Mouse (Mus musculus): ENCODE measurements around the gene St7. TPM values are rescaled to one million over a fixed set of nuclear protein-coding genes. Genes with fewer than 3 reads are reported as not detected.

Gene St7
- total and polyA plus RNA-seq, 2 experiments from 2014 or later, result 35.8 to 71.7 TPM

DNA sequence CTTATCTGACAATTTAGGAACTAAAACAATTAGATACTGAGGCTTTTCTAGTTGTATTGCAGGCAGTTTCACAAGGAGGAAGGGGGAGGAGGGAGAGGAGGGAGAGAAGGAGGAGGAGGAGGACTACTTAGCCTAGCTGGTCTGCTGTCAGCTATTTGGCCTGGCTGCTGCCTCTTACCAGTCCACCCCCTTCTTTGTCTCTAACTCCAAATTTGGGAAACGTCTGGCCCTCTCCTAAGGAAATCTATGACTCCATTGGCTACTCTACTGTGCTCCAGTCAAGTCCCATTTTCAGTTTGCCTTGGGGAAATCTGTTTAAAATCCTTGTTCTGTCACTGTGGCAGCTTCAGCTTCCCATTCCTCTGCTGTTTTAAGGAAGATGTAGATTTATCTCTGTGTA is 175.1 kb downstream of the St7 start:
- Histone ChIP-seq H3K27me3 (ENCODE audit: insufficient read depth, low read length) (no peaks in the 10 kb centered on the region), H3K36me3 (ENCODE audit: insufficient read depth, low read length) (no peaks in the 10 kb centered on the region; the same call in 1 of the 2 replicates), H3K4me3 (ENCODE audit: low read length) (no peak overlapping the region), H3K9me3 (ENCODE audit: low read length) (no peaks in the 10 kb centered on the region), H3K4me1 (ENCODE audit: insufficient read depth, low read length) (no peaks in the 10 kb centered on the region), H3K4me2 (ENCODE audit: low read depth, low read length) (no peak overlapping the region), H3K27ac (no peak overlapping the region), H3K9ac (replicated peaks; ENCODE audit: low read length) (no peak overlapping the region)
- no peak for DNase-seq (ENCODE audit: low spot score)
- WGBS, result 70% methylated on average over 1 of the region's 1 CpGs
- ATAC-seq, result no peak
- TF ChIP-seq CTCF (IDR thresholded peaks at IDR 0.05; ENCODE audit: low read depth), result no peak

DNA sequence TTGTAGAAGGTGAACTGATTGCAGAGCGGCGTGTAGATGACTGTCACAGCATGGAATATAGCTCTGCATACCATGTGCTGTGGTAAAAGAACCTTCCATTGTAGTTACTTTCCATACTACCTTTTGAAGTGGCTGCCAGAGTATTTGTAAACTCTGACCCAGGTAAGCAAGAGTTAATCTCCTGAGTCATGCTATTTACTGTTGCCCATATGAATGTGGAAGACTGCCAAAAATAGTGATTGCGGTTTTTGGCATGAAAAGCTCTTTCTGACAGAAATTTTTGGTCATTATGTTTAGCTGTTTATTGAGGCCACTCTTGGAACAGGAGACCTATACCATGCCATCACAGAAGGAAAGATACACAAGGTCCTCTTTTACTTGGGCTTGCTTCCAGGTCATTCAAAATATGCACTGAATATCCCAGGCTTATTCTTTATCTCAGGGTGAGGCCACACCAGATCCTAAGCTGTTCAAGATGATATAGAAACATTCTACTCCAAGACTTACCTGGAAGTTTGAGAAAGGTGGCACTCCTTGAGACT is 179.2 kb downstream of the St7 start:
- Histone ChIP-seq H3K4me1 (ENCODE audit: insufficient read depth, low read length) (no peaks in the 10 kb centered on the region), H3K27ac (no peak overlapping the region), H3K9ac (replicated peaks; ENCODE audit: low read length) (no peak overlapping the region), H3K36me3 (ENCODE audit: insufficient read depth, low read length) (no peaks in the 10 kb centered on the region), H3K4me3 (ENCODE audit: low read length) (no peak overlapping the region), H3K4me2 (ENCODE audit: low read depth, low read length) (no peak overlapping the region), H3K9me3 (ENCODE audit: low read length) (no peaks in the 10 kb centered on the region), H3K27me3 (ENCODE audit: insufficient read depth, low read length) (no peaks in the 10 kb centered on the region)
- 61% methylated on average over 3 of the region's 3 CpGs for WGBS
- no peak for TF ChIP-seq CTCF (IDR thresholded peaks at IDR 0.05; ENCODE audit: low read depth)
- DNase-seq (ENCODE audit: low spot score) (no peak), ATAC-seq (no peak)

DNA sequence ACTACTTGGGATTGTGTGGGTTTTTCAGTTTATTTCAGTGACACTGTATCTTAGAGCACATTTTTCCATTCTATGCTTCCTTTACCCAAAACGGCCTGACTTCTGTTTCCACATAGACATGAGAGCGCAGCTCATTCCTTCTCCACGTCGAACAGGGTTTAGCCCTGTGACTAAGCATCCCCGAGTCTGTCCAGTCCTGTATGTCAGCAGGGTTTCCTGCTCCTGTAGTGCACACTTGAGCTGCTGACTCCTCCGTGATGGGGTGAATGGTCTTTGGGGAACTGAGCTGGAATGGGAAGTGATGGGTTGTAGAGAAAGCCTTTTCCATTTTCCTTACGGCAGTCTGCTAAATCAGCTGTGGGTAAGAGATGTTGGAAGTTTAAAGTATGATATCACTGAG is 182.9 kb downstream of the St7 start:
- Histone ChIP-seq H3K4me2 (ENCODE audit: low read depth, low read length) (no peak overlapping the region), H3K4me1 (ENCODE audit: insufficient read depth, low read length) (no peaks in the 10 kb centered on the region), H3K27ac (0 out of 2 replicates have a peak overlapping the region, but pooled peaks have one; percentile 48), H3K36me3 (ENCODE audit: insufficient read depth, low read length) (no peaks in the 10 kb centered on the region), H3K4me3 (ENCODE audit: low read length) (no peak overlapping the region), H3K27me3 (ENCODE audit: insufficient read depth, low read length) (no peaks in the 10 kb centered on the region), H3K9ac (replicated peaks; ENCODE audit: low read length) (no peak overlapping the region), H3K9me3 (ENCODE audit: low read length) (no peaks in the 10 kb centered on the region)
- DNase-seq (ENCODE audit: low spot score) (no peak), ATAC-seq (peak; percentile 50; the same call in 1 of the 2 replicates)
- no peak for TF ChIP-seq CTCF (IDR thresholded peaks at IDR 0.05; ENCODE audit: low read depth)
- WGBS, result 53% methylated on average over 7 of the region's 7 CpGs

DNA sequence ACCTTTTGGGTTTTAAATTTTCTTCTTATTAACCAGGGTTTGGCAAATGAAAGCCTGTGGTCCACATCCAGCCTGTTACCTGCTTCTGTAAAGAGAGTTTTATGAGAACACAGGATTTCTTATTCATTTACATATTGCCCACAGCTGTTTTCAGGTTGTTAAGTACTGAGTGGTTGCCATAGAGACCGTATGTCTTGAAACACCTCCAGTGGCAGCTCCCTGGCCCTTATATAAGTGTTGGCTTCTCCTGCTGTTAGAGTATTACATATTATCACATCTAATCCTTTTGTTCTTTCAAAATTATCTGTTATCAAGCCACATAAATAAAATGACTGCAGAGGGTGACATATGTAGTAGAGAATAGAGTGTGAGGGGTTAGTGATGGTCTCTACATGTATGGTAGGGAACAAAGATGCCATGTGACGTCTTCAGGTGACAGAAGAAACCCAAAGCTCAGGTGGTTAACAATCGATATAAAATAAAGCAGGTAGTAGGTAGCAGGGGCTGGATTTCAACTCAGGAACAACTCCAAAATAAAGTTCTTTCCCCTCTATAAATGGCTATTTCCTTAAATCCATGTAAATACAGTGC is 183.4 kb downstream of the St7 start:
- H3K36me3 ChIP-seq (ENCODE audit: insufficient read depth, low read length), result no peaks in the 10 kb centered on the region
- H3K27me3 ChIP-seq (ENCODE audit: insufficient read depth, low read length), result no peaks in the 10 kb centered on the region
- H3K4me1 ChIP-seq (ENCODE audit: insufficient read depth, low read length), result no peaks in the 10 kb centered on the region
- H3K9ac ChIP-seq (replicated peaks; ENCODE audit: low read length), result no peak overlapping the region
- no peak for TF ChIP-seq CTCF (IDR thresholded peaks at IDR 0.05; ENCODE audit: low read depth)
- H3K9me3 ChIP-seq (ENCODE audit: low read length), result no peaks in the 10 kb centered on the region
- 0 out of 2 replicates have a peak overlapping the region, but pooled peaks have one; percentile 48 for H3K27ac ChIP-seq
- H3K4me2 ChIP-seq (ENCODE audit: low read depth, low read length), result no peak overlapping the region
- 76% methylated on average over 3 of the region's 3 CpGs for whole genome bisulfite sequencing
- no peak overlapping the region for H3K4me3 ChIP-seq (ENCODE audit: low read length)
- ATAC-seq (peak; percentile 70; the same call in 1 of the 2 replicates), DNase-seq (ENCODE audit: low spot score) (peak; percentile 20)

DNA sequence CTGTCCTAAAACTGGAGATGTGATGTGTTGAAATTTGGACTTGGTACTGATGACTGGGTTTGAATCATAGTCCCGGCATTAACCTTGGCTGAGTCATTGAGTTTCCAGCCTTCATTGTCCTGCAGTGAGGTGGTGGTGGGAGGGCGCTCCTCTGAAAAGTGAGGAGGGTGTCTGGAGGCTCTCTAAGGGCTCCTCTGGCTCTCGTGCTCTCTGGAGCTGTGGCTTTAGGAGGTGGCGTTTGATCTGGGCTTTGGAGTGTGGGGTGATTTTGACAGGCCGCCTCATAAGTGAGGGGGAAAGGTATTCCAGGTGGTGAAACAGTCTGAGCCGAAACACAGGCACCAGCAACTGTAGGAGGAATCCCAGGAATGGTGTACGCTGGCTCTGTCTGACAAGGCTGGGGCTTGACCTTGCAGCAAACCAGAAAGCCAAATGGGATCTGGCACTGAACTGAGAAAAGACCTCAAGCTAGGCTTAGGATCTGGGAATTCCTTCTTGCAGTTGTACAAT is 184.0 kb downstream of the St7 start:
- Histone ChIP-seq H3K36me3 (ENCODE audit: insufficient read depth, low read length) (no peaks in the 10 kb centered on the region), H3K9me3 (ENCODE audit: low read length) (no peaks in the 10 kb centered on the region), H3K27ac (no peak overlapping the region), H3K9ac (replicated peaks; ENCODE audit: low read length) (no peak overlapping the region), H3K4me1 (ENCODE audit: insufficient read depth, low read length) (no peaks in the 10 kb centered on the region), H3K4me3 (ENCODE audit: low read length) (no peak overlapping the region), H3K4me2 (ENCODE audit: low read depth, low read length) (no peak overlapping the region), H3K27me3 (ENCODE audit: insufficient read depth, low read length) (no peaks in the 10 kb centered on the region)
- no peak for ATAC-seq
- WGBS, result 81% methylated on average over 7 of the region's 7 CpGs
- no peak for TF ChIP-seq CTCF (IDR thresholded peaks at IDR 0.05; ENCODE audit: low read depth)
- no peak for DNase-seq (ENCODE audit: low spot score)

DNA sequence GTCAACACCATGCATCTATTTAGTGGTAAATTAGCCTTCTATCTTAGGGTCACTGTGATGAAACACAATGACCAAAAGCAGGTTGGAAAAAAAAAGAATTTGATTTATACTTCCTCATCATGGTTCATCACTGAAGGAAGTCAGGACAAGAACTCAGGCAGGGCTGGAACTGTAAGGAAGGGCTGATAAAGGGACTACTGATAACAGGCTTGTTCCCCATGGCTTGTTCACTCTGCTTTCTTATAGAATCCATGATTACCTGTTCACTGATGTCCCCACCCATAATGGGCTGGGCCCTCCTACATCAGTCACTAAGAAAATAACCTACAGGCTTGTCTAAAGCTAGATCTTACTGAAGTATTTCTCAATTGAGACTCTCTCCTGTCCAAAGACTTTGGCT is 190.2 kb downstream of the St7 start:
- Histone ChIP-seq H3K4me1 (ENCODE audit: insufficient read depth, low read length) (no peaks in the 10 kb centered on the region), H3K9ac (replicated peaks; ENCODE audit: low read length) (no peak overlapping the region), H3K4me3 (ENCODE audit: low read length) (no peak overlapping the region), H3K36me3 (ENCODE audit: insufficient read depth, low read length) (peaks cover 9% of the 10 kb centered on the region), H3K4me2 (ENCODE audit: low read depth, low read length) (no peak overlapping the region), H3K27me3 (ENCODE audit: insufficient read depth, low read length) (no peaks in the 10 kb centered on the region), H3K9me3 (ENCODE audit: low read length) (no peaks in the 10 kb centered on the region), H3K27ac (no peak overlapping the region)
- no peak for ATAC-seq
- DNase-seq (ENCODE audit: low spot score), result no peak
- TF ChIP-seq CTCF (IDR thresholded peaks at IDR 0.05; ENCODE audit: low read depth), result no peak

DNA sequence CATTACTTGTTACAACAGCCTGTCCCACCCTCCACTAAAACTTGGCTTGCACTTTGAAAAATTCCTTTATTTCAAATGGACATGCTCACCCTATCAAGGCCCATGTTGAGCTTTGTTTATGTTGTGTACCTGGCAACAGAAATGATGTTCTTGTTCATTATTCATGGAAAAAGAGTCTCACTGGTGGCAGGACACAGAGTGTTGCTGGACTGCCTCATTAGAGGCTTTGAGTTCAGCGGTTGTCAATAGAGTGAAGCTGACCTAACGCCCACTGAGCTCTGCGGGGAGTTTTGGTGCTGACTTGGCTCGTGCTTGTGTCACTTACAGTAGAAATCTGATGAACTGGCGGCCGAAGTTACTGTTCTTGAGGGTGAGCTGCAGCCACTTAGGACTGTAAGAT is 195.0 kb downstream of the St7 start:
- Histone ChIP-seq H3K9ac (replicated peaks; ENCODE audit: low read length) (no peak overlapping the region), H3K9me3 (ENCODE audit: low read length) (no peaks in the 10 kb centered on the region), H3K4me2 (ENCODE audit: low read depth, low read length) (no peak overlapping the region), H3K36me3 (ENCODE audit: insufficient read depth, low read length) (peaks cover 9% of the 10 kb centered on the region), H3K27ac (no peak overlapping the region), H3K4me1 (ENCODE audit: insufficient read depth, low read length) (no peaks in the 10 kb centered on the region), H3K27me3 (ENCODE audit: insufficient read depth, low read length) (no peaks in the 10 kb centered on the region), H3K4me3 (ENCODE audit: low read length) (no peak overlapping the region)
- no peak for TF ChIP-seq CTCF (IDR thresholded peaks at IDR 0.05; ENCODE audit: low read depth)
- no peak for ATAC-seq
- DNase-seq (ENCODE audit: low spot score), result no peak
- 65% methylated on average over 6 of the region's 6 CpGs for WGBS
